Mouse (Mus musculus) thymus, postnatal 0 days (tissue): ENCODE data around the gene Stk4. TPM values are rescaled to one million over a fixed set of nuclear protein-coding genes. Genes with fewer than 3 reads are reported as not detected.
"Not testable (repeated sequence)": the region's sequence is repeated elsewhere in the genome, so short reads cannot be mapped to it uniquely, and the experiment has no call there.

Experiments
- DNase-seq: peaks from one replicate; pipeline ENCODE4 v3.0.0-alpha.2; 2015; ENCODE audit warnings: low spot score
- polyA plus RNA-seq: library from polyadenylated mRNA; unstranded; fragments of >200 nt; fragmentation: Nextera tagmentation; extraction: Ambion mirVana; gene quantifications from 2 replicates; pipeline ENCODE4 v1.2.1, GENCODE M21; 2015

The Stk4 gene
- 67.8 and 68.4 TPM in 2 replicates for polyA plus RNA-seq

DNA sequence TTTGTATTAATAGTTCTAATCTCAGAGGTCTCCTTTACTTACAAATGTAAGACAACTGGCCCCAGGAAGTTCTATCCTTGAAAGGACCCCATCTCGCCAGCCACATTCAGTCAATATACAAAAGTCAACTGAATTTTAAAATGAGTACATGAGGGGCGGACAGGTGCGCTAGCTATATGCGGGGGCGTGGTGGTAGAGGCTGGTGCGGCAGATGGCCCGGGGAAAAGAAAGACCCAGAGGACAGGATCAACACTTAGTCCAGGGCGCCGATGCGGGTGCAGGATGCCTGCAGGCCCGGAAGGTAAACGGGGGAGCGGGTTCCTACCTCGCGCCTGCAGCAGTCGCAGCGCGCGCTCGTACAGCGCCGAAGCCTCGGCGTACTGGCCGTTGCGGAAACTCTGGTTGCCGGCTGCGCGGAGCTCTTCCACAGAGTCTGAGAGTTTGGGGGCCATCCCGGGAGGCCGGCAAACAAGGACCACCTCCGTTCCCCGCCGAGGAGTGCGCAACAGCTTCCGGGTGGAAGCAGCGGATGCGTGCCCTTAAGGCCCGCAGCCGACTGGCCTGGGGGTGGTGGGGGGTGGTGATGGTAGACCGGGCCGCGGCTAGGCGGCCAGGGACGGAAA lies at the start of gene Stk4:
Gene Stk4, plus strand, starts transcription at position 181 of the 623 bp plus-strand sequence.
- peak; percentile 64 for DNase-seq

DNA sequence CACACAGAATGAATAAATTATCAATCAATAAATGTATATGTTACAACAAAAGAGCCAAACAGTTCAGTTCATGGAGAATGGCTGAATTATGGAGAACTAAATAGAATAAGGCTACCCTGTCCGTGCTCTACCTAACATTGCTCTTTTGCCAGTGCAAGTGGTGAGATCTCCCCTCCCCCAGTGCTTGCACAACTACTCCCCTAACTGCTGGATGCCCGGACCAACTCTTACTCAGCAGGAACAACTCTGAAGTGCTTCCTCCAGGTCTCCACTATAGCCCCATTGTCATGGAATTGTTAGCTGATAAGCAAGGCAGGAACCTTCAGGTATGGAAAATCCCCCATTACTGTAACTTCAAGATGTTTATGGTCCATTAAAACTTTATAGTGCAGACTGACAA lies 48.0 kb upstream of the Stk4 start:
- DNase-seq, result no peak

DNA sequence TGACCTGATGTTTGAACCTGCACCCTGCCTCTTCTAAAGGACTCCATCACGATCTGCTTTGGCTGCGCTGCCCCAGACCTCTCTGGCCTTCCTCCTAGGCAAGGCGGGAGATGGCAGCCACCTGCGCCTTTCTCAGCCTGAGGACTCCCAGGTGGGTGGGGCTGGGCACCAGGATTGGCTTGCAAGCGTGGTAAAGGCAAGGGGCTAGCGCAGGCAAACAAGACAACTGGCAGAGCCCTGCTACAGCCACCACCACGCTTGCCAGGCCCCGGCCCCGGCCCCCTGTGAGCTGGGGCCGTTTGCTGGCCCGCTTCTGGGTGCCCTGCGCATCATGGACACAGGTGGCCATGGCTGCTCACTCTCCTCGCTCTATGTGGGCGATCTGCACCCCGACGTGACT lies 45.0 kb upstream of the Stk4 start, which contains the start of gene Pabpc1l:
Gene Pabpc1l, plus strand, starts transcription at position 301 of the 400 bp plus-strand sequence.
- DNase-seq, result no peak

DNA sequence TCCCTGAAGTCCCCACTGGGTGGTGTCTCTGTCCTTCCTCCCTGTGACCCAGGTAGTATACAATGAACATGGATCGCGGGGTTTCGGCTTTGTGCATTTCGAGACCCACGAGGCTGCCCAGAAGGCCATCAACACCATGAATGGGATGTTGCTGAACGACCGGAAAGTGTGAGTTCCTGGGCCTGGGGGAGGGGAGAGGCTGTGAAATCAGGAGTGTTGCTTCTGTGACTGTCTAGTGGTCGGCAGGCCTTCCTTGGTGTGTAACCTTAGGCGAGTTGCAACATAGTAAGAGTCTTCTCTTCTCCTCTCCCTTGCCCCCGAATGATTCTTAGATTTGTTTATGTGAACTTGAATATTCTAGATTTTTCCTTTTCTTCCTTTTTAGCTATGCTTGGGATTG lies 39.0 kb upstream of the Stk4 start:
- DNase-seq, result no peak

DNA sequence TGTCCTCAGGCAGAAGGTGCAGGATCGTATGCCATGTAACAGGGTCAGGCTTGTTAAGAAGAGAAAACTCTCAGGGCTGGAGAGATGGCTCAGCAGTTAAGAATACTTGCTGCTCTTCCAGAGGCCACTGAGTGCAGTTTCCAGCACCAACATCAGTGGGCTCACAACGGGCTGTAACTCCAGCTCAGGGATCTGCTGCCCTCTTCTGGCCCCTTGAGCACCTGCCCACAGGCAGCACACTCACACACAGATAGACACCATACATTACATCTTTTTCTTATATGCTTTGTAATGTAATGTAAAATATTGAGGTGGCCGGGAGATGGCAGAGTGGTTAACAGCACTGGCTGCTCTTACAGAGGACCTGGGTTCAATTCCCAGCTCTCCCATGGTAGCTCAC lies 37.1 kb upstream of the Stk4 start:
- no peak for DNase-seq

DNA sequence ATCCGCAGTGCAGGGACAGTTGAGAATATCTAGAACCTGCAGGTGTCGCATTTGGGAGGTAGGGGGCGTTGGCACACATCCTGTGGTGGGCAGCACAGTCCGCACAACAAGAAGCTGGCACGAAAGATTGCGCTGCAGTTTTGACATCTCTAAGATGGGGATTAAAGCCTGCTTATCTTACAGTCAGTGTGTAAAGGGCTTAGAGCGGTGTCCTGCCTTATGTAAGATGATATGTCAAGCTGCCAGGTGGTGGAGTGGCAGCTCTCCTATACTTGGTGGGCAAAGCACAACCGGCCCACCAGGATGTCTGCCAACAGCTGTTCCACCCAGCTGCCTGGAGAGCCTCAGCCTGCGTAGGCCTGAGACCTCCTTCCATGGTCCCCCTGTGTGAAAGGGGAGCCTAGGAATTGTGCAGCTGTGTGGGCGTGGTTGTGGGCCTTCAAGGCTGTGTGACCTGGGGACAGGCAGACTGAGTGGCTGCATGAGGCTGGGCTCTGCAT lies 33.6 kb upstream of the Stk4 start:
- peak; percentile 53 for DNase-seq

DNA sequence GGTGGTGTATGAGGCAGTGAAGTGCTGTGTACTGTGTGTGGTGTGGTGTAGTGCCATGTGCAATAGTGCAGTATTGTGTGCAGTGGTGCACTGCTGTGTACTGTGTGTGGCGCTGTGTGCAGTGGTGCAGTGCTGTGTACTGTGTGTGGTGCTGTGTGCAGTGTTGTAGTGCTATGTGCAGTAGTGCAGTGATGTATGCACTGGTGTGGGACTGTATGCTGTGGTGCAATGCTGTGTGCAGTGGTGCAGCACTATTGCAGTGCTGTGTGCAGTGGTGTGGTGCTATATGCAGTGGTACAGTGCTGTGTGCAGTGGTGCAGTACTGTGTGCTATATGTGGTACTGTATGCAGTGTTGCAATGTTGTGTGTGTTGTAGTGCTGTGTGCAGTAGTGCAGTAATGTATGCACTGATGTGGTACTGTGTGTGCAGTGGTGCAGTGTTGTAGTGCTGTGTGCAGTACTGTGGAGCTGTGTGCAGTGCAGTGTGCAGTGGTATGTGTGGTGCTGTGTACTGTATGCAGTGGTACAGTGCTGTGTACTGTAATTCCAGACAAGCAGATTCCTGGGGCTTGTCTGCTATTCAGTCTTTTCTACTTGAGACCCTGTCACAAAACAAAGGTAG lies 31.6 kb upstream of the Stk4 start:
- DNase-seq, result no peak

DNA sequence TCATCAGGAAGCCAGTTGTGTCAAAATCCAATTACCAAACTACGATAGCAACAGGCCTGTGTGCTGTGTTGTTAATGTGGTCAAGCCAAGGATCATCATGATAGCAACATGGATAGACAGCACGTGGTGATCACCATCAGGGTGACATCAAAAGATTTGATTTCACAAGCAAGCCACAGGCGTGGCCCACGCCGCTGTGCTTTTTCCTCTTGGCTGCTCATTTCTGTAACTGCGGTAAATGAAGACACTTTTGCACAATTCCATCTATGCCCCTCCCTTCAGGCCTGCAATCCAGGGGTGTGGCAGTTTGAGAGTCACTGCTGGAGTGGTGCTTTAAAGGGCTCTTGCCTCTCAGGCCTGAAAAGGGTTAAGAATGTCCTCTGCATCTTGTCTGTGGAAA lies 29.2 kb upstream of the Stk4 start:
- DNase-seq, result no peak

DNA sequence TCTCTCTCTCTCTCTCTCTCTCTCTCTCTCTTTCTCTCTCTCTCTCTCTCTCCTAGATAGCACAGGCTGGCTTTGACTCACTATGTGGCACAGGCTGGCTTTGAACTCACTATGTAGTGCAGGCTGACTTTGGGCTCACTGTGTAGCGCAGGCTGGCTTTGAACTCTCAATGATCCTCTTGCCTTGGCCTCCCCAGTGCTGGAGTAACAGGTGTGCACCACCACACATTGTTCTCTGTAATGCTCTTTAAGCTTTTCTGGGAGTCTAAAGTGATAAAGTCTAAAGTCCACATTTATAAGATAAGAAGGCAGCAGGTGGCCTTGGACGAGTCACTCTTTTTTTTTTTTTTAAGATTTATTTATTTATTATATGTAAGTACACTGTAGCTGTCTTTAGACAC lies 28.6 kb upstream of the Stk4 start:
- DNase-seq, result no peak

DNA sequence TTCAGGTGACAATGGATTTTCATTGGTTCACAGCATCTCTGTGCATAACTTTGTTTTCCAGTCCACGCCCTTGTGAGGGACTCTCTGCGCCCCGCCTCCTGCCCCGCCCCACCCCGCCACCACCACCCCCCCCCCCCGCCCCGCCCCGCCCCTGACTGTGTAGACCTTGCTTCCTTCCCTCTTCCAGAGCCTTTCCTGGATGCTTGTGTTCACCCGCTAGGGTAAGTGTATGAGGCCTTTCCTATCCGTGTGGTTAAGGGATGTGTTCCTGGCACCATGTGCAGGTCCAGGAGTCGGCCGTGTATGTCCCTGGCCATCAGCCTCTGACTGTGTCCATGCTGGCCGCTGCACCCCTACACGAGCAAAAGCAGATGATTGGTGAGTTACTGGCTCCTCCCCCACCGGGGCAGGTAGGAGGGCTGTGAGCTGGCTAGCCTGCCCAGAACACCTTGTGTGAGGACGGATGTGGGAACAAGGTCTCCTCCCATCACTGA lies 22.9 kb upstream of the Stk4 start:
- DNase-seq, result peak; percentile 62

DNA sequence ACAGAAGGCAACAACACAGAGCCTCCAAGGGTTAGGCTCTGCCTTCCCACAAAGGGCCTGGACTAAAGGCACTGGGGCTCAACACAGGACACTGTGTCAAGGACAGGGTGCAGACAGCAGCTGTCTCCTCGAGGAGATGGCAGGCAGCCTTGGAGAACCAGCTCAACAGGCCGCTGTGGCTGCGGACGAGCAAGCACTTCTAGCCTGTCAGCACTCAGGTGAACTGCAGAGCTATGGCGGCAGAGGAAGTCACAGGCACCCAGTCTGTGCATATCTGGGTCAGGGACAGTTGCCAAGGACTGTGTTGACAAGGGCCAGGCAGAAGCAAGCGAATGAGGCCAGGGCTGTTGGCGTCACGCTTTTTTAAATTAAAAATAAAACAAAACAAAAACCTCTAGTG lies 16.4 kb upstream of the Stk4 start:
- peak; percentile 46 for DNase-seq

DNA sequence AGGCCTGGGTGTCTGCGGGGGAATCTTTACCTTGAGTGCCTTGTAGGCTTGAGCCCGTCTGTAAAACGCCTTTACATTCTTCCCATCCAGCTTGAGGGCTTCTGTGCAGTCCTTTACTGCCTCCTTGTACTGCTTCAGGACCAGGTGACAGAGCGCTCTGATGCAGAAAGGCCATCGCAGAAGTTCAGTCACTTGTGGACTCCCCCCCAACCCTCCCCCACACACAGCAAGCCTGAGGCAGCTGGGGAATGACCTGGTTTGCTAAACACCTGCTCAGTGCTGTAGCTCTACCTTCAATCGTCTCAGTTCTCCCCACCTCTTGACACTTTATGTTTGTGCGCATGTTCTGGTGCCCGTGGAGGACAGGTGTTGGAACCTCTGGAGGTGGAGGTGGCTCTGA lies 15.5 kb upstream of the Stk4 start:
- peak; percentile 82 for DNase-seq

DNA sequence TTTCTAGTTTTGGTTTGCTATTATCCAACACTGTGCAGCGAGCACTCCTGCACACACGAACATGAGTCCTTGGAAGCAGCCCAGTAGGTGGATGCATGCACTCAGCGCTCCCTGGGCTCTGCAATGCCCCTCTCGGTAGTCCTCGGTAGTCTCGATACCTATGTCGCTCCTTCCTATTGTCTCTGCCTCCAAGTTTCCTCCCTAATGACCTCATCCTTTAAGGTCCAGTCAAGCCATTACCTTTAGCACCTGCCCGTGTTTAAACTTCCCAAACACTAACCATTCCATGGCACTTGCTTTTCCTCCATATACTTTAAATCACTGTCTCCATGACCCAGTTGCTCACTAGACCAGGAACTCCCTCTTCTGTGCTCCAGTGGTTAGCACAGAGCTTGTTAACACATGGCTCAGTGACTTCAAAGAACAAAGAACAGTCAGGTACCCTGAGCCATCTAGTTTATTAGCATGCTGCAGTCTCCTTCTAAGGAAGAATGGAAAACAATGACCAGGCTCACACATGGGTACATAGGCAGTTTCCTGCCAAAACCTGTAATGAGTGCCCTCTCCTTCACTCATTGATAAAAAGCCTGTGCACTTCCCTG lies 10.4 kb upstream of the Stk4 start:
- no peak for DNase-seq

DNA sequence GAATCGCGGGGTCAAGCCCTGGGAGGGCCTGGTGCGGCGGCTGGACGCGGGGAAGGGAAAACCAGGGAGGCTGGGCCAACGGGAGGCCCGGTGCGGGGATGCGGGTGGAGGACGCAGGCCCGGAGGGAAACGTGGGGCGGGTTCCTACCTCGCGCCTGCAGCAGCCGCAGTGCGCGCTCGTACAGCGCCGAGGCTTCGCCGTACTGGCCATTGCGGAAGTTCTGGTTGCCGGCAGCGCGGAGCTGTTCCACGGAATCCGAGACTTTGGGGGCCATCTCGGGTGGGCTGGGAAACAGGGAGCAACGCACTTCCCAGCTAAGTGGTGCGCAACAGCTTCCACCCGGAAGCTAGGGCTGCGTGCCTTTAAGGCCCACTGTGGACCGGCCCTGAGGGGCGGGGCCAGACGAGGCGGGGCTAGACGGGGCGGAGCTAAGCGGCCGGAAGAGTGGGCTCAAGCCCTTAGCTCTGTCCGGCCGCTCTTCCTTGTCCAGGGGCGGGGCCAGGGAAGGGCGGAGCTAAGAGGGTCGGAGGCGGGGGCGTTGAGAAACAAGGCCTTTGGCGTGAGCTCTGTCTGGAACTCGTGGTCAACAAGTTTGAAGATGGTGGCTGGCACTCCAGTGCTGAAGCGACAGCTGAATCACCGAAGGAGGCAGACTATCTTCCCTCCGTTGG lies 779 bp downstream of the Stk4 start, which contains the start of gene Tomm34:
Gene Tomm34, minus strand, starts transcription at position 405 of the 672 bp plus-strand sequence.
- DNase-seq, result peak; percentile 85

DNA sequence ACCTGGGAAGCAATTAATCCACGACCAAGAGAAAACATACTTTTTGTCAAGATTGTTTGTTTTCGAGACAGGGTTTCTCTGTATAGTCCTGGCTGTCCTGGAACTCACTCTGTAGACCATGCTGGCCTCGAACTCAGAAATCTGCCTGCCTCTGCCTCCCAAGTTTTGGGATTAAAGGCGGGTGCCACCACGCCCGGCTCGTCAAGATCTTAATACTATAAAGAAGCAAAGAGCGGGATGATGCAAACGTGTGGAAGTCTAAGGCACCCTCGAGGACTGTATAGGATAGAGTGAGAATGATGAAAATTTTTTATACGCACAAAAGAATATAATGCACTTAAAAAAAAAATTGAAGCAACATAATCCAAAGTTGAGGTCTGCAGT lies 1.3 kb downstream of the Stk4 start:
- DNase-seq, result not testable (repeated sequence)

DNA sequence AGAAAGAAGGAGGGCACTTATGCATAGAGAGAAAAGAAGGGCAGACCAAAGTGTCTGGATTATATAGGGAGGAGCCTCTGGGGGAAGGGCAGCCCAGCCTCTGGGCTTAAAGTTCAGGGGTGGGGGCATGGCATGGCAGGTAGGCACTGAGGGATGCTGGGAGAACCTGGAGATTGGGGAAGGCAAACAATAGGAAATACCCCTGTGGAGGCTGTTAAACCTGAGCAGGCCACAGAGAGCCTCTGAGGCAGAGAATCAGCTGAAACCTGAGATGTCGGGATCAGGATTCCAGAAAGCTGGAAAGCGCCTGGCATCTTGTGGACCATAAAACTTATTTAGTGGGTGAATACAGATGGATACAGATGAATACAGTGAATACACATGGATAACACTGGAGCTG lies 2.0 kb downstream of the Stk4 start:
- no peak for DNase-seq

DNA sequence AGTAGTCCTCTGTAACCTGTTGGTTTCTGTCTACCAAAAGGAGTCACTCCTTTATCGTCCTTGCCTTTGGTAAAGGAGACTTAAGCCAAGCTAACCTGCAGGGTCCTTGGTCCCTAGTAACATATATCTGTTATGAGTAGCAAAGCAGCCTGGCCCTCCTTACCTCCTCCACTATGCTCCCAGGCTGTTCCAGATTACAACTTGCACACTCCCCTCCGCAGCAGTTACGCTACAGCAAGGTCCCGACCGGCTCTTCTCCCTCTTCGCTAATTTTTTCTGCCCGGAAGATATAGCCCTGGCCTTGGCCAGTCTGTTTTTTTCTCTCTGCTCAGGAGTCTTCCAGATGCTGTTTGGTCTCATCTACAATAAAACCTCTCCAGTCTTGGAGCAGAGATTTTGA lies 3.0 kb downstream of the Stk4 start:
- DNase-seq, result no peak

DNA sequence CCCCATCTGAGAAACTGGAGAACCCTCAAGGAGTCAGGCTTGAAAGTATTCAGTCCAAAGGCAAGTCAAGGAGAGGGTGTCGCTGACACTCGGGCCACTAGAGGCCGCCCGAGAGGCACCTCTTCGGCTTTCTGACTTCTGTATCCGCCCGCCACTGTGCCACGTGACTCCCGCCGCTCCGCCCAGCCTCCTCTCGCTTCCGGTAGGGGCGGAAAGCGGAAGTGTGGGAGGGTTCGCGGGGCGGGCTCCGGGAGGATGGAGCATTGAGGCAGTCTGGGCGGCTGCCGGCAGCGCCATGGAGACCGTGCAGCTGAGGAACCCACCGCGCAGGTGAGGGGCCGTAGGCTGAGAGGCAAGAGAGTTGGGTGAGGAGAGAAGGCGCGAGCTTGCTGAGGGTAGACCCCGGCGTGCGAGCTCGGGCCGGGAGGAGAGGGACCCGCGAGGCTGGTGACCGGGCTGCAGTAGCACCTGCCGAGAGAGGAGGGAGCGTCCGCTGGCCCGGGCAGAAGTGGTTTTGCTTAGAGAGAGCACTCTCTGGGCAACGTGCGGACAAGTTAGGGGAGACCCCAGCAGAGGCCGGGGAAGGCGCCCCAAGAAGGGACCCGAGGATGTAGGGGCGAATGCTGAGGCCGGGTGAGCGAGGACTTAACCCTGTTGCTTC lies 3.9 kb downstream of the Stk4 start:
- peak; percentile 99 for DNase-seq

DNA sequence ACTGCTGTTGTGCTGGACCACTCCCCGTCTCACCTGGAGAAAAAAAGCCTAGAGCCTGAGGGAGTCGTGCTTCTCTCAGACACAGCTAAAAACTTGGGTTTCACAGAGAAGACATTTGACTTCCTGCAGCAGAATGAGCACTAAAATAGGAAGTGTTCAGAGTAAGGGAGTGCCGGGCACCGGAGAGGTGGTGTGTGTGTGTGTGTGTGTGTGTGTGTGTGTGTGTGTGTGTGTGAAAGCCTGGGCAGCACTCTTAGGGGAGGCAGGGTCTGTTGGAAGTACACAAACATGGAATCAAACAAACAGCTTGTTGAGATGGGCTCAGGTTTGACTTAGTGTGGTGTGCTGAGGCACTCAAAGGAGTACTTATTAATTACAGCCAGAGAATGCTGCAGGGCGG lies 5.0 kb downstream of the Stk4 start:
- peak; percentile 64 for DNase-seq

DNA sequence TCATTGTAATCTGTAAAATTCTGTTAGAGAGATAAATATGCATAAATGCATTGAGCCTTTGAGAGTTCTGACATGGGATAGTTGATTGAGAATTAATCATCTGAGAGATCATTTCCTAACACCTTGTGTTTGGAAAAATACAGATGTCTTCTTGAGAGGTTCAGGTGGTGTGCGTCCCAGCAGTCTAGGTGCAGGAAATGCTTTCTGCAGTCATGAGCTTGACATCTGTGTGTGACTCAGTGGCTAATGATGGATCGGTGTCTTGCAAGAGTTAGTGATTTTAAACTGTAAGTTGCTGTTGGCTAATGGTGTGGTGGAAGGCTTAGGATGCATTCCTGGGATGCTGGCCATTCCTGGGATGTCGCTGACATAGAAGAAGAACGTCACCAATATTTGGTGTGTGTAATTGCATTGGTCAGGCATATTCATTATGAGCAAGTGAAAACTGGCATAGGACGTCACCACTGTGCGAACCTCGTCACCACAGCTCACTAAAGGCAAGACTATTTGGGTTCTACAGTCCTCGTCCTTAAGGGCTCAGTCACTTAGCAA lies 6.8 kb downstream of the Stk4 start:
- peak; percentile 19 for DNase-seq

DNA sequence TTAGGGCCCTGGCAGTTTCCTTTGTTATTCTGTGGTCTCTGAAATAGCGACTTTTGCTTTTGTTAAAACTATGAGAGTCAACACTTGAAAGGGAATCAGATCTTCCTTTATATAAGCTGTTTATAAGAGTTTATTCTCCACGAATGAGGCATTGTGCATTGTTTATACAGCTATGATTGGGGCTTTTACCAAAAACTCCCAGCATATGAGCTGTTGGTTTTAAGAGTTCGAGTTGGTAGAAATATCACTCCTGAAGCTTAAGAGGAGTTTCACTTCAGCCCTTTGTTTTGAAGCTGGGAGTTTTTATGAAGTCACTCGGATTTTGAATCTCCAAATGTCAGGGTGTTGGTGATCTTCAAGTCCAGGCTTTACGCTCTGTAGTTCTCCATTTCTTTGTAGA lies 7.8 kb downstream of the Stk4 start:
- peak; percentile 22 for DNase-seq
